Mouse (Mus musculus) cerebellum, adult 11 months (tissue): Measurements from ENCODE around the gene Spsb1.

Experiments
- DNase-seq: peaks from one replicate; pipeline ENCODE4 v3.0.0; 2022

The Spsb1 gene

DNA sequence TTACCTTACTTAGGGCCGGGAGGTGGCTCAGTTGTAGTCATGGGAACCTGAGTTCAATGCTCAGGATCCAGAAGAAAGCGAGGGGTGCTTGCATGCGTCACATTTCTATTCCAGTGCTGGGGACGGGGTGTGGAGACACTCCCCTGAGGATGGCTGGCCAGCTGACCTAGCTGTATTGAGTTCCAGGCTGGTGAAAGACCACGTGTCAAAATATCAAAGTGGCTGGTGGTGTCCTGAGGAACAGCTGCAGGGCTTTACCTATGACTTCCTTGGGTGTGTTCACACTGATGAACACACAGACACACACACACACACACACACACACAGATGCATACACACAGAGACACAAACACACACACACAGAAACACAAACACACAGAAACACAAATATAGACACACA is 73.9 kb downstream of the Spsb1 start:
- DNase-seq, result no peak

DNA sequence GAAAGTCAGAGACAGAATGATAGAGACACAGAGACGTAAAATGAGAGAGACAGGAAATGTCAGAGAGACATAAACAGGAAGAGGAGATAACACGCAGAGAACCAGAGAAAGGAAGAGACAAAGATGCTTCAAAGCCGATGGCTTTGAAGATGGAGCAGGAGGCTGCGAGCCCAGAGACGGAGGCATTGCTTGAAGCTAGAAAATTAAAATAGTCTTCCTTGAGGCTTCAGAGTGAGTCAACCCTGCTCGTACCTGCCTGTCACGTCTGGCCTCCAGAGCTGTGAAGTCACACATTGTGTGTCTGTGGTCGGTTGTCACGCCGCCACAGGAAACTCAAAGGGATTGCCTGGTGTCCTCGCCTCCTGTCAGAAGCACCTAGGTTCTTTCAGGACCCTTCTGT is 74.9 kb downstream of the Spsb1 start:
- DNase-seq, result no peak

GRCm38 (mm10) chr4:149878021-149878449 is 76.8 kb downstream of the Spsb1 start:
- DNase-seq, result no peak

DNA sequence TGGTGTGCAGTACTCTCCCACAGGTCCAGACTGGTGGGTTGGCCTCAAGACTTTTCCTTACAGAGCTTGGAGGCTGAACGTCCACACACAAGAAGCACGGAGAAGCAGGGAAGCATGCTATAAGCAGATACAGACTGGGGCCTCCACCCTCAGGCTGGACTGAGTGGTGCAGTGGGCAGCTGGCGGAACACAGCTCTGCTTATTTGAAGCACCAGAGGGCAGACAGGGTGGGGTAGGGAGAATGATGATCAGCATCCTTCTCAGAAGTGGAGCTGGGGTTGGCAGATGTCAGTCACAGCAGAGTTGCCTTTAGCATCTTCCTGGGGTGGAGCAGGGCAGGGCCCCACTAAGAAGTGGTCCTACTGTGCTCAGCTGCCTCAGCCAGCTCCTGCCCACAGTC is 77.6 kb downstream of the Spsb1 start:
- DNase-seq, result no peak

DNA sequence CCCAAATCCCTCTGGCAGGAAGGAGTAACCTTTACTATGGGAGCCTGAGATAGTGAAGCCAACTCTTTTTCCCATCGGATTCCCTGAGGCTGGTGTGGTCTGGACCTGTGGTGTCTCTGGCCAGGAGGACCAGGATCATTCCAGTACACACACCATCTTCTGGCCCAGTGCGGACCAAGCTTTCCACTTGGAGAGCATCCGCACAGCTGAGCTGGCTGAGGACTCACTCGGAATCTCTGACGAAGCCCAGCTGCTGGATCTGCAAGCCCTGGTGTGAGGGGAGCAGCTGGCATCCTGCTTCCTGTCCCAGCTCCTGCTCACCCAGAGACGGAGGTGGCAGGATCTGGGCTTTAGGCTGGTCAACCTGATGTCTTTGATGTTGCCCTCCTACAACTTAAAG is 78.1 kb downstream of the Spsb1 start:
- DNase-seq, result no peak

- DNase-seq, result peak; percentile 60
Measured at GRCm38 (mm10) chr4:149875986-149876501, 78.8 kb downstream of the Spsb1 start.

- no peak for DNase-seq
Measured at GRCm38 (mm10) chr4:149875296-149875695, 79.5 kb downstream of the Spsb1 start.

DNA sequence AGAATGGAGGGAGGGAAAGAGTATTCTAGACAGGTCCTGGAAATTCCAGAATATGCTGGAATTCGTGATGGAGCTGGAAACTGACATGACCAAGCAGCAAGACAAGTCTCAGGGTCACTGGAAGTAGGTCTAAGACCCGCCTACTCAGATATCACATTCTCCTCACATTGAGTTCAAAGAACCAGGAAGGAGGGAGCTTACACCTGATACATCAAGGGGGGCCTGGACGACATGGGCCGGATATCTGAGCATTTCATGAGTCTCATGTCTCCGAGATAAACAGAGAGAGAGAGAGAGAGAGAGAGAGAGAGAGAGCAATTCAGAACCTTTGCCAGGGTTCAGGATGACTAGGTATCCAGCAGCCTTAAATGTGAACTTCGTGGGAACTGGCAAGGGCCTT is 82.6 kb downstream of the Spsb1 start:
- DNase-seq, result no peak

DNA sequence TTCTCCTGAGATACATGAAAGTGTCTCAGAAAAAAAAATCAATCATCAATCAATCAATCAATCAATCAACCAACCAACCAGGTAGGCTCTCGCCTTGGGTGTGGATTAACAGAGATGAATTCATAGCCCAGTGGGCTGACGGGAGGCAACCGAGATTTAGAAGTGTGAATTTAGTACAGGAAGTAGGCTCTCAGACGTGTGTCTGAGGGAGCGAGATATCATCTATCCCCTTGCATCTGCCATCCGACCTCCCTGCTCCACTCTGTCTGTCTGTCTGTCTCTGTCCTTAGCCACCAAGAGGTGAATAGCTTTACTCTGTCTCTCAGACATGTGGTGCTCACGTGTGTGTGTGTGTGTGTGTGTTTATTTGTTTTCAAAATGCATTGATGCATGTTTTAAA is 83.3 kb downstream of the Spsb1 start:
- DNase-seq, result no peak

- no peak for DNase-seq
Measured at GRCm38 (mm10) chr4:149871014-149871413, 83.8 kb downstream of the Spsb1 start.

- DNase-seq, result no peak
Measured at GRCm38 (mm10) chr4:149870412-149870811, 84.4 kb downstream of the Spsb1 start.

GRCm38 (mm10) chr4:149868725-149869124 is 86.1 kb downstream of the Spsb1 start:
- DNase-seq, result no peak

DNA sequence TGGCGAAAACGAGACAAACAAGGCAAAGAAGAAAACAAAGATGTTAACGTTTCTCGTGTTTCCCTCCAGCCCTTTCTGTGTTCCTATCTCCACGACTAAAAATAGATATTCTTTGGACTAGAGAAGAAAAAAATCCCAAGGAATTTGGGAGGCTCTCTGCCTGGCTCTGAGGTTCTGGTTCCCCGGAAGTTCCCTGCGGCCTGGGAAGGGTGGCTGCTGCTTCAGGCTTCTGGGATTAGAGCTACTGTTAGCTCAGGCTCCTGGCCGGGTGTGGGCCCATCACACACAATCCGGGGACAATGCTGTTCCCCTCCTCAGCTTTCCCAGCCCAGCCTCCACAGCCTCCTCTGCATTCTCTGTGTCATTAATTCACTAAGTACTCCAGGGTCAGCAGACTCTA is 86.8 kb downstream of the Spsb1 start:
- no peak for DNase-seq

GRCm38 (mm10) chr4:149867351-149867750 is 87.5 kb downstream of the Spsb1 start:
- no peak for DNase-seq

- no peak for DNase-seq
Measured at GRCm38 (mm10) chr4:149864395-149864794, 90.4 kb downstream of the Spsb1 start.

DNA sequence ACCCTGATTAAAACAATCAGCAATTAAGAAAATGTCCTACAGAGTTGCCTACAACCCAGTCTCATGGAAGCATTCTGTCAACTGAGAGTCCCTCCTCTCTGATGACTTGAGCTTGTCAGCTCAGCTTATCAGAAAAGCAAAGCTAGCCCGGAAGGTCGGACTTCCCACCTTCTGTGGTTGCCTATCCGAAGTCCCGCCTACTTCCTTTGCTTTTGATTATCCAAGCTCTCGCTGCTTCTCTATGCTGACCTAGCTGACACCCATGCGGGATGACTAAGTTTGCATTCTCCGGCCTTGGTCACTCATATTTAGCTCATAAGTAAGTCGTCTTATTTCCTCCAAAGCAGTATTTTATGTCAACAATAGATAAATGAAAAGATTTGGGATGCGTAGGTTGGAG is 91.3 kb downstream of the Spsb1 start:
- no peak for DNase-seq

DNA sequence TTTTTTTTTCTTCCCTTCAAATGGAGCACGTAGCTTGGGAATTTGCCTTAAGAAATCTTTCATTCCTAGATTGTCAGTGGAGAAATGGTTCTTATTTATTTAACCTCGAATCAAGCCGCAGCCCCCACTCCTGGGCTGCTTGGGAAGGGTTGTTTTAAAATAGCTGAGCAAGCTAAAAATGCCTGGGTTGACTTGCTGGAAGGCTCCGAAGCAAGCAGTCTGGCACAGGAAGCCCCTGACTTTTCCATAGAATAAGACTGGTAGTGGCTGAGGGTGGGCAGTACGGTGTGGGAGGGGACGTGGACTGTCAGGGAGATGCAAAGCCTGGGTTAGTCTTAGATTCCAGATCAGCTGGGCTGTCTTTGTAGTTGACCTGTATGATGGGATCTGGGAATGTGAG is 94.5 kb downstream of the Spsb1 start:
- no peak for DNase-seq

DNA sequence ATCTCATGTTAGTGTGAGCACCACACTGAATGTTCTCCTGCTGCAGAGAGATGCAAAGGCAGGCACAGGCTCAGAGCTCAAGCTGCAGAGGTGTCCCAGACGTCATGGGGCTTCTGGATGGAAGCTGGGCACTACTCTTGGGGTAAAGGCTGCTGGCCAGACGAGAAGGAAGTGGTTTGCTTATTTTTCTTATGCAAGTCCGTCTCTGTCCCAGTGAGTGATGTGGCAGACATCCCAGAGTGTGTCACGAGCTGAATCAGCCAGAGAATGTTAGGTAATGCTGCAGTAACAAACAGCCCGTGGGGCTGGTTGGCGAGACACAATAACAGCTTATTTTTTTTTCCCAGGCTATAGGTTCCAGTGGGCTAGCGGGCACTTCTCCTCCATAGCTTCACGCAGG is 96.3 kb downstream of the Spsb1 start:
- no peak for DNase-seq

DNA sequence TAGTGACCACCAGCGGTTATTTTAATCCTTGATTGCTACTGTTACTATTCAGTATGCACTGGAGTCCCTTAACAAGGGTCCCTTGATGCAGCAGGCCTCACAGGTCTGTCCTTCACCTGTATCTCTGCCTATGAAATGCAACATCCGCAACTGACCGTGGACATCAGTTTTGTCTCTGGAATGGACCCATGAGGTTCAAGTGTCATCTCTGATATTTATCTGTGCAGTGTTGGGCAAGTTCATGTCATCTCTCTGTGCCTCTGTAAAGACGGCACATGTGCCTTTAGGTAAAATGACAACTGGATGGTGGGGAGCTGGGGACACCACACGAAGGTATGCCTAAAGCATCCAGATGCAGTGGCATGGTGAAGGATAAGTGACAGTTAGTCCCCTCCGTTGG is 96.7 kb downstream of the Spsb1 start:
- no peak for DNase-seq

DNA sequence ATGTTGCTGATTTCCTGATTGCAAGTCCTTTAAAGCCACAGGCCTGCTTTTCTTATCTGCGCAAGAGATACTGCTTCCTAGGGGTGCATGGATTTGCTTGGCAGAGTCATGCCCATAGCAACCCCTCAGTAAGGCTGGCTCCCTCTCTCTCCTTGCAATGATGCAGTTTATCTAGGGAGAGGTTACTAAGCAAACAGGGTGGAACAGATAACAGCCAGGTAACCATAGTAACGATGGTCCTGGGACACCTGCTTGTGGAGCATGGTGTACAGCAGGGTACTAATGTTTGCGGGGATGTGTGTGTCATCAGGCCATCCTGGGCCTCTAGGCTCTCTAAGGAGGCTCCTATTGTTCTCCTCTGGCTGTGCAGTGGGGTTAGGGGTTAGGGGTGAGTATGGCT is 97.2 kb downstream of the Spsb1 start:
- DNase-seq, result no peak

DNA sequence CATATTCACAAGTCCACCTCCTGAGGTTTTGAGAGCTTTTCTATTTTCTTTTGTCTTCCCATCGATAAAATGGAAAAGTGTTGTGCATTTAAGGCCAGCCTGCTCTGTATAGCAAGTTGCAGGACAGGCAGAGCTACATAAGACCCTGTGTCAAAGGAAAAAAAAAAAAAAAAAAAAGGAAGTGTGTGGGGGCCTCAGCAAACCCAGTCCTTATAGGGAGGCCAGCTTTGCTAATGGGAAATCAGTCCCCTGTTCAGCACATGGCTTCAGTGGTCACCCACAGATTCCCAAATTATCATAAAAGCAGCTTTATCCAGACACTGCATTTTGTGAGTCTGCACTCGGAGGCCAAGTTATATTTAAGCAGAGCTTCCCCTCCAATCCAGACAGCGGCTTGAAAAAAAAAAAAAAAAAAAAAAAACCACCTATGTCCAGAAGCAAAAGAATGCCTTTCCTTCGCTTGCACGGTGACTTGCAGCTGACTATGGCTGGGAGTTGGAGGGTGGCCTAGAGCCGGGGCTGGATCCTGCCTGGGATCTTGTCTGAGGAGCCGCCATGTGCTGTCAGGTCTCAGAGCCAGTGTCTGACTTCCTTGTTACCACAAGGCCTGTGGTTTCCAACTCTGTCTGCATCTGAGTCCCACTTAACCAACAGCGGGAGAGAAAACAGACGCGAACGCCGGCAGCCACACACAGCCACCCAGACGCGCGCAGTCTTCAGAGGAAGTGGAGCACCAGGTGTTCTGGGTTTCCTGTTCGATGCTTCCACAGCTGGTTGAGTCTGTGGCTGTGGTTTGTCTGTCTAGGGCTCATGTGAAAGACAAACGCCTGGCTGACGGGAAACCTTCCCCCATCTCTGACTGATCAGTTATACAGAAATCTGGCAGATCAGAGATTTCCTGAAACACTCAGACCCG is 98.7 kb downstream of the Spsb1 start:
- DNase-seq, result no peak

- no peak for DNase-seq
Measured at GRCm38 (mm10) chr4:149855180-149855891, 99.5 kb downstream of the Spsb1 start.

GRCm38 (mm10) chr4:149854770-149855169 is 100.1 kb downstream of the Spsb1 start:
- no peak for DNase-seq

DNA sequence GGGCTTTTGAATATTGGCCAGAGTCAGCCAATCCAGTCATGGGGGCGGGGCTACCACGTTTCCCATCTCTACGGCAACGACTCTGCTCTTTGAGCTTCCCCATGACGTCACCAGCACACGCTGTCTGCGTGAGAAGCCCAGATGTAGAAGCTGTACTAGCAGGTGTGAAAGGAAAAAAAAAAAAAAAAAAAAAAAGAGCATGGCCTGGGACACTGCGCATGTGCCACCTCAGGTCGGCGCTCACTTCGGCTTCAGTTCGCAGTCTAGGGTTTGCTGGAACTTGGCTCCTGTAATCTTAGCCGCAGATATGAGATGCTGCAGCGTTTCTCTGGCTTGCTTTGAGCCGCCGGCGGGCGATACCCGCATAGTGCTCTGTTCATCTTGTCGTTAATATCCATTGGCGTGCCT is 100.5 kb downstream of the Spsb1 start:
- DNase-seq, result peak; percentile 8
